Mouse (Mus musculus) E14TG2a.4 (cell line): ENCODE data around the gene Naxe.

ENCODE experiments used
- CTCF ChIP-seq: conservative IDR thresholded peaks from 2 replicates; pipeline ENCODE4 v1.5.1; 2014; ENCODE audit warnings: low read length
- NANOG ChIP-seq: IDR thresholded peaks from 2 replicates; pipeline ENCODE4 v1.6.1; 2014; ENCODE audit warnings: borderline replicate concordance, low read length, mixed read lengths

GRCm38 (mm10) chr3:88102196-88102595, 43.9 kb upstream of the Naxe start:
- no peak for TF ChIP-seq CTCF
- TF ChIP-seq NANOG: no peak
